Mouse (Mus musculus) embryo, embryonic 11.5 days (tissue): ENCODE data around the gene Entpd7.

Experiments
- DNase-seq: peaks from one replicate; pipeline ENCODE4 v3.0.0-alpha.2; 2012; ENCODE audit warnings: low read depth, low spot score

The Entpd7 gene

GRCm38 (mm10) chr19:43674316-43674689, 15.2 kb upstream of the Entpd7 start:
- DNase-seq, result no peak

- DNase-seq, result peak; percentile 100
These were observed 14.5 kb upstream of the Entpd7 start, which contains the start of gene Slc25a28 for GRCm38 (mm10) chr19:43674730-43675524. Slc25a28 (minus strand) TSS chr19:43674881.

- DNase-seq, result no peak
These were observed 13.7 kb upstream of the Entpd7 start for GRCm38 (mm10) chr19:43675525-43676400.

GRCm38 (mm10) chr19:43678467-43679003, 10.9 kb upstream of the Entpd7 start:
- DNase-seq, result no peak

- DNase-seq, result no peak
These were observed 9.9 kb upstream of the Entpd7 start for GRCm38 (mm10) chr19:43679474-43679981.

- no peak for DNase-seq
These were observed 7.9 kb upstream of the Entpd7 start for GRCm38 (mm10) chr19:43681541-43681940.

- DNase-seq, result no peak
These were observed 3.3 kb downstream of the Entpd7 start for GRCm38 (mm10) chr19:43692815-43693214.

GRCm38 (mm10) chr19:43695514-43695964, 6.1 kb downstream of the Entpd7 start:
- no peak for DNase-seq

- DNase-seq, result no peak
These were observed 8.3 kb downstream of the Entpd7 start for GRCm38 (mm10) chr19:43697666-43698370.

GRCm38 (mm10) chr19:43699021-43699762, 9.7 kb downstream of the Entpd7 start:
- DNase-seq, result no peak

- DNase-seq, result no peak
These were observed 10.3 kb downstream of the Entpd7 start for GRCm38 (mm10) chr19:43699763-43700155.

GRCm38 (mm10) chr19:43704211-43704610, 14.7 kb downstream of the Entpd7 start:
- DNase-seq, result no peak

- no peak for DNase-seq
These were observed 15.5 kb downstream of the Entpd7 start for GRCm38 (mm10) chr19:43704787-43705497.

- DNase-seq, result no peak
These were observed 18.7 kb downstream of the Entpd7 start for GRCm38 (mm10) chr19:43708206-43708605.

GRCm38 (mm10) chr19:43709317-43709716, 19.8 kb downstream of the Entpd7 start:
- DNase-seq, result no peak

GRCm38 (mm10) chr19:43711159-43711916, 21.9 kb downstream of the Entpd7 start:
- no peak for DNase-seq

GRCm38 (mm10) chr19:43711971-43712370, 22.5 kb downstream of the Entpd7 start:
- no peak for DNase-seq

- no peak for DNase-seq
These were observed 30.6 kb downstream of the Entpd7 start for GRCm38 (mm10) chr19:43720061-43720460.

- no peak for DNase-seq
These were observed 33.4 kb downstream of the Entpd7 start for GRCm38 (mm10) chr19:43722891-43723290.
